Mouse (Mus musculus): ENCODE data around the gene 2210011C24Rik.
"Not testable (repeated sequence)": the region's sequence is repeated elsewhere in the genome, so short reads cannot be mapped to it uniquely, and the experiment has no call there.

Gene 2210011C24Rik

DNA sequence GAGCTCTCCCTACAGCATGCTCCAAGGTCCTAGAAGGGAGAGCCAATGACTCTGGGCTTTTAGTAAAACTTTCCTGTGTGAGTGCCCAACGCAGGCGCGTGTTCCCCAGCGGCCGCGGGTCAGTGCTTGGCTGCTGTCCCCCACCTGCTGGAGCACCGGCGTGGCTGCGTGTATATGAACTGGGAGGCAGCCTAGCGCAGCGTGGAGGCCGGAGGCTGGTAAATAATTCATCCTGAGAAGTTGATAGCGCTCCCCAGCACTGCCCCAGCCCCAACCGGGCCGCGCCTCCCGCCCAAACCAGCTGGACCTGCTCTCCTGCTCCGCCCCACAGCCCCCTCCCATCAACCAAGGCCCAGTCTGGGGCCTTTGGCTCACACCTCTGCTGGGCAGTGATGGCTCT lies 9.1 kb upstream of the 2210011C24Rik start, which contains the start of gene Palm3:
Gene Palm3, plus strand, starts transcription at position 376 of the 400 bp plus-strand sequence.
- DNase-seq (ENCODE audit: low read depth, low spot score) = no peak

DNA sequence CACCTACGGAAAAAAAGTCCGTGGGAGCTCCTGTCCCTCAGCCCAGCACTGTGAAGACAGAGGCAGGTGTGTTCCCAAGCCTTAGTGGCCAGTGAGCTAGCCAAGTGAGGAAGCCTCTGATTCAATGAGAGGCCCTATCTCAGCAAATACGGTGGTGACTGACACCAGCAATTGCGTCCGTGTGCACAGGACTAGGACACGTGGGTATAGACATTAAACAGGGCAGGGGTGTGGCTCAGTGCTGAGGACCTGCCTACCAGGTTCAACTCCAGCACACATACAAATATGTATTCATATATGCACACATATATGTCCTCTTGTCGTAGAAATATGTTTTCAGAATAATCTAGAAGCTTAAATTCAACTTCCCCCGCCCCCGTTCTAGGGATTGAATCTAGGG lies 7.8 kb upstream of the 2210011C24Rik start:
- no peak for DNase-seq (ENCODE audit: low read depth, low spot score)

DNA sequence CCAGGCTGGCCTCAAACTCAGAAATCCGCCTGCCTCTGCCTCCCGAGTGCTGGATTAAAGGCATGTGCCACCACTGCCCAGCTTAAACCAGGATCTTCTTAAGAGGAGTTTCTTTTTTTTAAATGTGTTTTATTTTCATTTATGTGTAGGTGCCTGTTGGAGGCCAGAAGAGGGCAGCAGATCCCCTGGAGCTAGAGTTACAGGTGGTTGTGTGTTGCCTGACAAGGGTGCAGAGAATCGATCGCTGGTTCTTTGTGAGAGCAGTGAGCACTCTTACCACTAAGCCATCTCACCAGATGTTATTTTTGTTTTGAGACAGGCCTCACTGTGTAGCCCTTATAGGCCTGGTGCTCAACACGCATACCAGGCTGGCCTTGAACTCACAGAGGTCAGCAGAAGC lies 3.9 kb upstream of the 2210011C24Rik start:
- no peak for DNase-seq (ENCODE audit: low read depth, low spot score)

DNA sequence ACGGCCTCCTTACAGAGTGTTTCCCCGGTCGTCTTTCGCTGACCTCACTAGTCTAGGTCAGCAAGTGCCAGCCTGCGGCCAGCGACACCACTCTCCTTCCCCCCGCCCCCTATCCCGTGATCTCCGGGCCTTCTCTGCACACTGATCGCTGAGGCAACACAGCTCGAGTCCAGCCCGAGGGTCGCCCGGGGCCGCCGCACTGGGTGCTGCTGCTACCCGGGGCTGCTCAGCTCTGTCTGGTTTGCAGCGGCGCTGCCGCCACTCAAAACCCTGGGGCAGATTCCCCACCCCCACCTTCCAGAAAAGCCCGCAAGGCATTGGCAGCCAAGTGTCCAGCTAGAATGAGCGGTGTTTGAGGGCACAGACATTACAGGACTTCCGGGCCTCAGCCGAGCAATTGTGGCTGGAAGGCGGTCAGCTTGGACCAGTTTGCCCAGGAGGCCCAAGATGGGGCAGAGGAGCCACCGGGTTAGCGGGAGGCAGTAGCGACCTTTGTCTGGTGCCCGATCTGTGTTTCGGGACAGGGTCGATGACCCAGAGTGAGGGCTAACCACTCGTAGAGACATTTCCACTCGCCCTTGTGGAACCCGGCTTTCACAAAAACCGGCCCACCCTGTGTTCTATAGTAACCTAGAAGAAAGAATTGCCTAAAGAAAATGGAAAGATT lies 661 bp upstream of the 2210011C24Rik start:
- no peak for DNase-seq (ENCODE audit: low read depth, low spot score)

DNA sequence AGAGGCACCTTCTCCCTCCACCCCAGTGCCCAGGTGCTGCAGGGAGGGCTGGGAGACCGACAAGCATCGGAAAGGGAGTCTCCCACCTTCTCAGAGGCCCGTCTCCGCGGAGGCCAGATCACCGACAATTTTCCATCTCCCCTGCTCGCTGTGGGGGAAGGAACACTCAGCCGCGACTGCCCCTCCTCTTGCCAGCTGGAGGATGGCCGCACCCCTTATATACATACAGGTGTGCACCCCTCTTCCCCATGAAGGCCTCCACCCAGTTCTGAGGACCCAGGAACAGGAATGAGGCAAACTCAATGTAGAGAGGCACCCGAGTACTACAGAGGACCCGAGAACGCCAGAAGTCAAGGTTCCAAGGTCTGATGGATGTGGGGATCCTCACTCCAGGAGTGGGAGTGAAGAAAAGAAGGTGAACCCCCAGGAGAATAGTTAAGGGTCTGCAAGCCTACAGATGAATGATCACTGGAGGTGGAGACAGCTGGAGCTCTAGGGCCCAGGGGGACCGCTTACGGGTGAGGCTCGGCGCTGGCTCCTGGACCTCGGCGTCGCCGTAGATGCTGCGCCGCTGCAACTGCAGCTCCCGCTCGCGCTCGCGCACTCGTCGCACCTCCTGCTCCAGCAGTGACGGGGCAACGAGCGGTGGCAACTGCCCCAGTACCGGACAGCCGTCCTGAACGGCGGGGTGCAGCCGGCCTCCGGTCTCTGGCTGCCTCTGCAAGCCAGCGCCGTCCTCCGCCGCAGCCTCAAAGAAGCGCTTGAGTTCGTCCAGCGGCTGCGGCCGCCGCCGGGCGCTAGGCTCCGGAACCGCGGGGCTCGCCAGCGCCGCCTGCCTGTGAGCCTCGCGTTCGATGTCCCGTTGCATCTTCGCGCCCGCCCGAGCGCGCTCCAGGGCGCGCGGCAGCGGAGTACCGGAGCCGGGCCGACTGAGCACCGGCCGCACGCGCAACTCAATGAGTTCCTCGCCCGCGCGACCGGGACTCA lies 1.1 kb downstream of the 2210011C24Rik start:
- DNase-seq (ENCODE audit: low read depth, low spot score) = no peak

DNA sequence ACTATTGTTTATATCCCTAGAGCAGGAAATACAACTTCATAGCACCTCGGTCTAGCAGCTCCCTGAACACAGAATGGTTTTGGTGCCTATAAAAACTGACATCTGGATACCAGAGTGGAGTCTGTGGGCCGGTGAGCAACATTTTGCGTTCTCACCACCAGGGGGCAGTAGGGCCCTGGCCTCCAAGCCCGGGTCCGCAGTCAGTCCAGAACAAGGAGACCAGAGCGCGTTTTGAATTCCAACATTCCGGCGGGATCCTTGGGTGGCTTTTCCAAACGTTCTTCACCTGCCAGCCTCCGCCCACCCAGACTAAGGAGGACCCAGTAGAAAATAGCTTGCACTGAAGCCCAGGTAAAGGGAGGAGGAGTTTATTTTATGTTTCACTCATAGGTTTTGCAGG lies 2.1 kb downstream of the 2210011C24Rik start:
- DNase-seq (ENCODE audit: low read depth, low spot score) = peak; percentile 74

DNA sequence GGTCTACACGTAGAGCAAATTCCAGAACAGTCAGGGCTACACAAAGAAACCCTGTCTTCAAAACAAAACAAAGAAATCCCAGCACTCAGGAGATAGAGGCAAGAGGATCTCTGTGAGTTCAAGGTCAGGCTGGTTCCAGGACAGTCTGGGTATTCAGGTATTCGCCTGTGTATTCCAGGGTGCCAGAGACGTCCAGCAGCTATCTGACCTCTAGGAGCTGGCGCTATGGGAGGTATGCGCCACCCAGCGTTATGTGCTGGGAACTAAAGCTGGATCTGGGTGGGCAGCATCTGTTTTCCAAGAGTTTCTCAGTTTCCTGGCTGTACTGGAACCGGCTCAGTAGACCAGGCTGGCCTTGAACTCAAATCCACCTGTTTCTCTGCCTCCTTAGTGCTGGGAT lies 3.6 kb downstream of the 2210011C24Rik start:
- DNase-seq (ENCODE audit: low read depth, low spot score) = no peak

DNA sequence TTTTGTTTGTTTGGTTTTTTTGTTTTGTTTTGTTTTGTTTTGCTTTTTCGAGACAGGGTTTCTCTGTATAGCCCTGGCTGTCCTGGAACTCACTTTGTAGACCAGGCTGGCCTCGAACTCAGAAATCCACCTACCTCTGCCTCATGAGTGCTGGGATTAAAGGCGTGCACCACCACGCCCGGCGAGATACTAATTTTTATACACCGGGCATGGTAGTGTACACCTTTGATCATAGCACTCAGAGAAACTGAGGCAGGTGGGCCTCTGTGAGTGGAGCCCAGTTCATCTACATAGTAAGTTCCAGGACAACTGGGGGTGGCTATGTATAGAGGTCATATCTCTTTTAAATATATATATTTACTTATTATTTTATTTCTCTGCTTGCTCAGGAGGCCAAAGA lies 6.5 kb downstream of the 2210011C24Rik start:
- not testable (repeated sequence) for DNase-seq (ENCODE audit: low read depth, low spot score)

DNA sequence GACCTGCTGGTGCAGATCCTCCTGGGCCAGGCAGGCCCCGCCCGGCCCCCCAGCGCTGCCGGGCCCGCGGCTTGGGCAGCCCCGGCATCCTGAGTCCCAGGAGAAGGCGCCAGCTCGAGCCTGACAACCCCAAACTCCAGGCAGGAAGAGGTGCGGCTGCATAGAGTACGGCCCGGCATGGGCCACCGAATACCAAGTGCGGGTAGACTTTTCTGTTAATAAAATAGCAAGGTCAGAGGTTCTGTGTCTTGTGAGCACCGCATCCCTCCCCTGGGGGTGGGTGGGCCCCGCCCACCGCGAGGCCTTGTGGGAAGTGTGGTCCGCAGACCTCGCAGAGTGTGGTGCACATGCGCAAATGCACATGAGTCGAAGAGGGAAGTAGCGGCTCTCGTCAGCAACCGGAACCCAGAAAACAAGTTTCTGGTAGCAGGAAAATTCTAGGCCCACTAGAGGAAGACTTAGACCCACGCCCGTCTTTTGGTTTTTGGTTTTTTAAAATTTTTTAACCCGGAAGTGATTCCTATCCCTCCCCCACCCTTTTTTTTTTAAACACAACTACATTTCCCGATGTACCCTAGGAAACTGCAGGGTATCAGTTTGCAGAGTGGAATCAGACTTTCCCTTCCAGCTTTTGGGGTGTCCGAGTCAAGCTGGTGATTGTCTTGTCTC lies 7.3 kb downstream of the 2210011C24Rik start:
- peak; percentile 91 for DNase-seq (ENCODE audit: low read depth, low spot score)

DNA sequence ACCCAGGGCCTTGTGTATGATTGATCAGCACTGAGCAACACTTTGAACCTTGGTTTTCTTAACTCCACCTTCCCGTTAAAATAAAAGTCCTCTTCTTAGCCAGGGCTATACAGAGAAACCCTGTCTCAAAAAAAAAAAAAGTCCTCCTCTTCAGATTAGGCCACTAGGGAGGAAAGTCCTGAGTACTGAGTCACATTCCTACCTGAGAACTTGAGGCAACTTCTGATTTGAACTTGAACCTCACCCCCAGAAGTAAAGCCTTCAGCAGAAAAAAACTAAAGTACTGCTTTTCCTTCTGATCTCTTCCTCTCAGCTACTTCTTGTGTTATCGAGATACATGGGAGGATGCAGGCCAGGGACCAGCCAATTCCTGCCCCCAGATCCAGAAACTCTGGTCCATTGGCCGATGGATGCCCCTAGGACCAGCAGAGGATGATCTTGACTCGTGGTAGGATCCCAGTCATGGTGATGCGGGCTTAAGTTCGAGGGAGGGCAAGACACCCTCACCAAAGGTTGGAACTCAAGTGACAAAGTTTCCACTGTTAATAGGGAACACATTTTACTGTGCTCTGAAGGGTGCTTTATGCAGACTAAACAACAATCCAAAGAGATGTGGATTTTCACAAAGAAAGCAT lies 8.2 kb downstream of the 2210011C24Rik start:
- DNase-seq (ENCODE audit: low read depth, low spot score) = no peak

DNA sequence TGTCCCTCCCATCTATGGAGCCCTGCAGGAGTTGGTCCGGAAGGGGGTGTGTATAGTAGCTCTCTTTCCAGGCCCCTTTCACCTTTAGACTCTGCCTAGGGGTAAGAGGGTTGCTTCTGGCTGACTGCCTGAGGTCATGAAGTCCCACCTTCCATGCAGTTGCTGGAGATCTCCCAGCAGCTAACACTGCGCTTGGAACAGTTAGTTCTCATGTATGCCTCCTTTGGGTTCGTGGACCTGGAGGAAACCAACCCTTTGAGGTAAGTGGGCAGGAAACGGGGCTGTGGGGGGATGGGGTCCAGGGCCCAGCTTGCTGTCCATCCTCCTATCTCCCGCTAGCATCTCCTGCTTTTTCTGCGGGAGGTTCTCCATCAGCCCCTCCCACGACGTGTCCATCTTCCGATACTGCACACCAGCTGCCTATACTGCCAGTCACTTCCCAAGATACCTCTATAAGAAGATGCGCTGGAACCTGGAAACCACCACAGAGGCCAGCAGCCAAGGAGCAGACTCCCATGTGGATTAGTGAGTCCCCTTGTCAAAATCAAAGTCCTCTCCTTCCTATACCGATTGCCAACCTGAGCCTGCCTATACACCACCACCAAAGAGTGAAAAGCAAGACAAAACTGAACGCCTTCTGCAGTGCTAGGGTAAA lies 8.9 kb downstream of the 2210011C24Rik start:
- no peak for DNase-seq (ENCODE audit: low read depth, low spot score)

DNA sequence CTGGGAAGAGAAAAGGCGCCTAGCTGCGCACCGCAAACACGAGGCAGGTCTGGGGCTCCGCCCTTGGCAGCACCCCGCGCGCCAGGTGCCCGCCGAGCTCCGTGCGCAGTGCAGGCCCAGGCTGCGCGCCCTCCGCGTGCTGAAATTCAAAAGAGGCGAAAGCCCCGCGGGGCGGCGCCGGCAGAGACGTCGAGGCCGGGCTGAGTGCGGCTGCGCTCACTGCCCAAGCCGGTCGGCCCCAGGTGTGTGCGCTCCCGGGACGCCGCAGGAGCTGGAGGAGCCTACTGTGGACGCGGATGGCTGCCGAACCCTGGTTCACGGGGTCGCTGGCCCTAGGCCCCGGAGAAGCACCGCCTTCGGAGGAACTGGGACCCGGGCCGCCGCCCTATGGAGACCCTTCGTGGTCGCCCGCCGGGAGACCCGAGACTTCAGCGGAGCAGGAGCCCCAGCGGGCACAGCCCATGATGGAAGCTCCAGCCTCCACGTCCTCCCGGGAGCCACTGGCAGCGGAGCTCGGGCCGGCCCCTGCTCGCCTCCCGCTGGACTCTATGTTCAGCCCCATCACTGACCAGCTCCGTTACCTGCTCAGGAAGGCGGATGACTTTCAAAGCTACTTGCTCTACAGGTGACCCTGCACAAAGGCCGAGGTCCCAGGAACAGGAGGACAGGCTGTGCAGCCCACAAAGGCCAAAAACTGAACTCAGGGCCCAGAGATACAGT lies 10.5 kb downstream of the 2210011C24Rik start, which contains the start of gene 1700067K01Rik:
Gene 1700067K01Rik, plus strand, starts transcription at position 222 of the 720 bp plus-strand sequence.
- DNase-seq (ENCODE audit: low read depth, low spot score) = no peak

DNA sequence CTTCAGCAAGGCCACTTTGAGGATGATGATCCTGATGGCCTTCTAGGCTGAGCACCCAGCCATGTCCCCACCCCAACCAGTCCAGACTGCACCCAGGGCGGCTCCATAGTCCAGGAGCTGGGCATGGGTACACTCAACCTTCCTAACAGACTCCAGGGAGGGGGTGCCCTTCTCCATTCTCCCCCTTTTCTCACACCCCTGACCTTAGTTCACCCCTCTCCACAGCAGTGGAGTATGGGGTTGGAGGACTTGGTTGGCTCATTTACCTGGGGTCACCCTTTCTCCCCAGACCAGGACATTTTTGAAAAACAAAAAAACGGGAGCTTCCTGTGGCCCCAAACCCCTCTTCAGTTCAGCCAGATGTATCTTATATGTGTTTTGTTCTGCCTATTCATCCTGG lies 12.1 kb downstream of the 2210011C24Rik start:
- no peak for DNase-seq (ENCODE audit: low read depth, low spot score)

DNA sequence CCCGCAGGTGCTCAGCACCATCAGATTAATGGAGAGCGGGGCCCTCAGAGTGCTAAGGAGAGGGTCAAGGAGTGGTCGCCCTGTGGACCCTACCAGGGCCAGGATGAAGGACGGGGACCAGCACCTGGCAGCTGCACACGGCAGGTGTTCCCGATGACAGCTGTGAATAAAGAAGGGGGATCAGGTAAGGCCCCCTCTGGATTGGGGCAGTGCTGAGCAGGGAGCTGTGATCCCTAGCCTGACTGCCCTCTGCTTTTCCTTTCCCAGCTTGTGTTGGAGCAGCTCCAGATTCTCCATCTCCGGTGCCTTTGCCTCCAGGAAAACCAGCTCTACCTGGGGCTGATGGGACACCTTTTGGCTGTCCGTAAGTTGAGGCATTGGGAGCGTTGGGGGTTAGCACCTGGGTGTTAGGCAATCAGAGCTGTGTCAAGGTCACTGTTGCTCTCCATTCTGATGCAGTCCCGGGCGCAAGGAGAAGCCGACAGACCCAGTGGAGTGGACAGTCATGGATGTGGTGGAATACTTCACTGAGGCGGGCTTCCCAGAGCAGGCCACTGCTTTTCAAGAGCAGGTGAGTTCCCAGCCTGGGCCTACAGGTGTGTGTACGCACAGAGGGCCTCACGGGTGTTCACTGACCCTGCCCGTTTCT lies 12.8 kb downstream of the 2210011C24Rik start:
- DNase-seq (ENCODE audit: low read depth, low spot score) = no peak

DNA sequence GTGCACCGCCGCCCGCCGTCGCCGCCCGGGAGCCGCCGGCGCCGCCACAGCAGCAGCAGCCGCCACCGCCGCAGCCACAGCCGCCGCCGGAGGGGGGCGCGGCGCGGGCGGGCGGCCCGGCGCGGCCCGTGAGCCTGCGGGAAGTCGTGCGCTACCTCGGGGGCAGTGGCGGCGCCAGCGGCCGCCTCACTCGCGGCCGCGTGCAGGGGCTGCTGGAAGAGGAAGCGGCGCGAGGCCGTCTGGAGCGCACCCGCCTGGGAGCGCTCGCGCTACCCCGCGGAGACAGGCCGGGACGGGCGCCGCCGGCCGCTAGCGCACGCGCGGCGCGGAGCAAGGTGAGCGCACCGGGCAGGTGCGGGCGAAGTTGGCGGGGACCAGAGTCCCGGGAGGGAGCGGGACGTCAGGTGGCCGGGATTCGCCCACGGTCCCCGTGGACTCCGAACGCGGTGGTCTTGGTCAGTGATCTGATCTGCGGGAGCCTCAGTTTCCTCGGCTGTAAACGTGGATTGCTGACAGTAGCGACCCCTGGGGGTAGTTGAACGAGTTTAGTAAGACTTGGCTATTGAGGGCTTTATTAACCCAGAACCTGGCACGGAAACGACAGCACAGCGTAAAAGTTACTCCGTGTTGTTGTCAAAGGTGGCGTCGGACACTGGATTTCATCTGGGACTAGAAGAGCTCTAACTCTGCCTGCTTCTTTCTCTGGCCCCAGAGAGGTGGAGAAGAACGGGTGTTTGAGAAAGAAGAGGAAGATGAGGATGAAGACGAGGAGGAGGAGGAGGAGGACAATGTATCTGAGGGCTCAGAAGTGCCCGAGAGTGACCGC lies 13.5 kb downstream of the 2210011C24Rik start:
- DNase-seq (ENCODE audit: low read depth, low spot score) = peak; percentile 54

DNA sequence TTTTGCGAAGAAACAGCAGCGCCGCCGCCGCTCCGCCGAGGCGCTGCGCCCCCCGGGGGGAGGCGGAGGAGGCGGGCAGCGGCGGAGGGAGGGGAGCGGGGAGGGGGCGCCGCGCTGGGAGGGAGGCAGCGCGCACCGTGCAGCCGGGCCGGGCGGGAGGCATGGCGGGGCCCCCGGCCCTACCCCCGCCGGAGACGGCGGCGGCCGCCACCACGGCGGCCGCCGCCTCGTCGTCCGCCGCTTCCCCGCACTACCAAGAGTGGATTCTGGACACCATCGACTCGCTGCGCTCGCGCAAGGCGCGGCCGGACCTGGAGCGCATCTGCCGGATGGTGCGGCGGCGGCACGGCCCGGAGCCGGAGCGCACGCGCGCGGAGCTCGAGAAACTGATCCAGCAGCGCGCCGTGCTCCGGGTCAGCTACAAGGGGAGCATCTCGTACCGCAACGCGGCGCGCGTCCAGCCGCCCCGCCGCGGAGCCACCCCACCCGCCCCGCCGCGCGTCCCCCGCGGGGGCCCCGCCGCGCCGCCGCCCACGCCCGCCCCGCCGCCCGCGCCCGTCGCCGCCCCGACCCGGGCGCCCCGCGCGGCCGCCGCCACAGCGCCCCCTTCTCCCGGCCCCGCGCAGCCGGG lies 14.3 kb downstream of the 2210011C24Rik start, which contains the start of gene Samd1:
Gene Samd1, plus strand, starts transcription at position 162 of the 631 bp plus-strand sequence.
- DNase-seq (ENCODE audit: low read depth, low spot score) = no peak

DNA sequence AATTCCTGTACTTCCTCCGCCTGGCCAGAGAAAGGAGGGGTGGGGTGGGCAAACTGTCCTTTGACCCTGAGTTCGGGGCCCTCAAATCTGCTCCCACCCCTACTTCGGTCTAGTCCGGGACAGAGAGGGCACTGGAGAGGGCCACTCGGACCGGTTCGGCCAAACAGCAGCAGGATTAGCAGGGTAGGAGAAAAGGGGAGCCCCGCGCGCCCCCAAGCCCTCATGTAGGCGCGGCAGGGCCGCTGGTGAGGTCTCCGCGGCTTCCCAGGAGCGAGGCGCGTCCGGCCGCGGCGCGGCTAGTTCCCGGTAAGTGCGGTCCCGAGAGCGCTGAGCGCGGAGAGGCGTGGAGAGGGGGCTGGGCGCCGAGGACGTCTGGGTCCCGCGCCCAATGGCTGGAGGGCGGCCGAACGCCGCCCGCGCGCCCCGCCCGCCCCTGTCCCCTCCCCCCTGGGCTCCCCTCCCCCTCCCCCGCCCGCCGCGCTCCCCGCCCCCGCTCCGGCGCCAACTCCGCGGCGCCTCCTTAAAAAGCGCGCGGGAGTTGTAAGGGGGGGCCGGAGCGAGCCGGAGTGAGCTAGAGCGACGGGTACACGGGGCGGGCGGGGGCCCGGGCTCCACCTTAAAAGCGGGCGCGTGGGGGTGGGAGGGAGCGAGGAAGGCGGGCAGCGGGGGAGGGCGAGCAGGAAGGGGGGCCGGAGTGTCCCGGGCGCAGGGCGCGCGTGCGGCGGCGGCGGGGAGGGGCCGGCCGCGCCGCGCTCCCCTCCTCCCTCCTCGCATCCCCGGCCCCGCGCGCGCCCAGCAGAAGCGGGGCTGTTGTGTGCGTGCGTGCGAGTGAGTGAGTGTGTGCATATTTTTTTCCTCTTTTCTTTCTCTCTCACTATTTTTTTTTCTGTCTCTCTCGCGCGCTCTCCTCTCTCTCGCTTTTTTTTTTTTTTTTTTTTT lies 15.1 kb downstream of the 2210011C24Rik start:
- peak; percentile 84 for DNase-seq (ENCODE audit: low read depth, low spot score)
